Mouse (Mus musculus): Measurements from ENCODE around the gene Cadps2.

Gene Cadps2

DNA sequence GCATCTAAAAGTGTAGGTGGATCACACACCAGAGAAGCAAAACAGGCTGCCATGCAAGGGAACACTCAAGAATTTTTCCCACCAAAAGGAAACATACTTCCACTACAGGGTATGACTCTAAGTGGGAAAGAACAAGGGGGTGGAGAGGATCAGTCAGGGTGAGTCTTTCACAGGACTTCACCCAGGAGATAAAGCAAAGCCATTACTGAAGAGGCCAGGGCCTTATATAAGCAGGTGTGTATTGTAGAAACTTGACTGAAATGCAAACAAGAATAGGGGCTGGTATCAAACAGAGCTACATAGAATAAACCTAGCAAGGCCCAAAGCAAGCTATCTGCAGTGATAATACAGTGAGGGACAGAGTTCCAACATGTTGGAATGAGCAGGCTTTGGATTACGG lies 271.6 kb downstream of the Cadps2 start:
- DNase-seq (ENCODE audit: low spot score) = no peak

DNA sequence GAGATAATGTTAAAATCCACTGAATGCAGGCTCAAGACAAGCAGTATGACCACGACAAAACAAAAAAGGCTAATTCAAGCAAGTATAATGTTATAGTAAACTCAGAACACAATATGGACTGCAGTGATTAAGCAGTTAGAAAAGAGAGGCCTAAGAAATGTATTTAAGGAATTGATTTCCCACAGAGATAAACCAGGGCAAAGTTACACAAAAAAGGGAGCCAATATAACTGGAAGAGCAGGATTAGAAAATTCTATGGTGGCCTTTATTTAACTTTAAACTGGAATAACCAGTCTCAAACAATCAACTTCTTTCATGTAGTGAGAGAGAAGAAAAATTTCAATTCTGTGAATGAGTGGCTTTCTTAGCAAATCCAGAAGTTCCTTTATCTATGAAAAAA lies 289.3 kb downstream of the Cadps2 start:
- no peak for DNase-seq (ENCODE audit: low spot score)

DNA sequence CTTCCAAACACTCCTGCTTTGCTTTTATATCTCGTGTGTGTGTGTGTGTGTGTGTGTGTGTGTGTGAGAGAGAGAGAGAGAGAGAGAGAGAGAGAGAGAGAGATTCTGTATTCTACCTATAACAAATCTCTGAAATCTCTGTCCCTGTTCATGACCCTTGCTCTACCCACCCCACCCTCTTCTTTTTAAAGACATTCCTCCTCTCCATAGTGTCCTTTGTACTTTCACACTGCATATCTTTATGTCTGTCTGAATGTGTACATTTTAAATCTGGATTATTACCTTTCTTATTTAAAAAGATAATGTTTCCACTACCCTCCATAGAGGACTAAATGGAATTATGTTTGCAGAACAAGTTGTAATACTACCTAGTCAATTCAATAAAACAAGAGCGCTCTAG lies 315.5 kb downstream of the Cadps2 start:
- DNase-seq (ENCODE audit: low spot score) = no peak

DNA sequence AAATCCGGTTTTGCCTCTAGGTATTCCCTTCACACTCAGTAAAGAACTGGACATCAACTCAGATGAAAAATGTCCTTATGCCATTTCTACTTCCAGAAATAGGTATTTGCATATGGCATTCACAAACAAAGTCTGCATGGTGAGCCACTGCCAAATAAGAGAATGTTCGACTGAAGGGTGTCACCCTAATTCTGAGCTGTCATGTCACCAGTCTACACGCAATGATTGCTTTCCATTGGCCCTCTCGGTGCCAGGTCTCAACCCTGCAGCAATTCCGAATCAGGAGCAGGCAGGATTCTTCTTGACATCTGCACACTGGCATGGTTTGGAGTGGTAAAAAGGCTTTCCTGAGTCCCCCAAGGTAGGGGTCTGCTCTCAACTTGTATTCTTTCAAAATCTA lies 316.7 kb downstream of the Cadps2 start:
- no peak for DNase-seq (ENCODE audit: low spot score)

DNA sequence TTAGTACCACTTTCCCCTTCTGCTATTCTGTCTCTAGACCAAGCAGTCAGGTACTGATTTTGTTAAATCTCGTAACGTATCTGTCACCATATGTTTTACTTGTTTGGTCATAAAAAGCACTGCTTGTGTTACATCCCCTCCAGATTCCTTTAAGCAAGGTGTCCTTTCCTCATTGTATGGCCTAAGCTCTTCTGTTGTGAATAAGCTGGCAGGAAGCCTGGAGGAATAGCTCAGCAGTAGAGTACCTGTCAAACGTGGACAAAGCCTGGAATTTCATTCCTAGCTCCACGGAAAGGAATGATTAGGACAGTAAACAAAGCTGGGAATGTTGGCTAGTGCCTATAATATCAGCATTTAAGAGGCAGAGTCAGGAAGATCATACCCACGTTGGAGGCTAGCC lies 340.6 kb downstream of the Cadps2 start:
- no peak for DNase-seq (ENCODE audit: low spot score)

DNA sequence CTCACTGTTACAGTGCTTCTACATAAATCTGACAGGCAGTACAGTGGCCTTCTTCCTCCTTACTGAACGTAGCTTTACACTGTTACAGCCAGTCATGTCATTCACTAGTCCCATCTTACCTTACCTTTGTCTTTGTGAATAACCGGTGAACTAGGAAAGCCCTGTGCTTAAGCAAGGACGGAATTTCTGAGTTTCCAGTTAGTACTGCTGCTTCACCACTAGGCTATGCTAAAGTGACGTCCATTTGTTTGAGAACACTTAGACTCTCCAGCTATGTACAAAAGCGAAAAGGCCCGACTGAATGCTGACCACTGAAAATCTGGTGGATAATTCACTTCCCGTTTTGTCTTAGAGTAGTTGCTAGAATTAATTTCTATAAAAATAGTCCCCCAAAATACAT lies 347.4 kb downstream of the Cadps2 start:
- no peak for DNase-seq (ENCODE audit: low spot score)

DNA sequence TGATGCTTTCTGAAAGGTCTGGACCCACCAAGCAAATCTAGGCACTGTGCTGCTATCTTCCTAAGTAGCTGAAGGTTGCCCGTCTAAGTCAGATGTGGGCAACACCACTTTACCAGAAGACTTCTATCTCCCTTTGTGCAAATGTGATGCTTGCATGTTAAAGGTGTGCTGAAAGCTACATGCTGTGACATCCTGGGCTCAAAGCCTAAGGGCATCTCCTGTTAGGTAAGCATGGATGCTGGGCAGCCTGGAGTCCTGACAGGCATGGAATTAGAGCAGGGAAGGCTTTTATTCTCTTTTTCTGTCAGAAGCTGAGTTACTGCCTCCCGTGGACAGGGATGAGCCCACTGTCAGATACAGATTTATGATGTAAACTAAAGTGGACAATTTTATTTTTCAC lies 348.8 kb downstream of the Cadps2 start:
- DNase-seq (ENCODE audit: low spot score) = no peak

DNA sequence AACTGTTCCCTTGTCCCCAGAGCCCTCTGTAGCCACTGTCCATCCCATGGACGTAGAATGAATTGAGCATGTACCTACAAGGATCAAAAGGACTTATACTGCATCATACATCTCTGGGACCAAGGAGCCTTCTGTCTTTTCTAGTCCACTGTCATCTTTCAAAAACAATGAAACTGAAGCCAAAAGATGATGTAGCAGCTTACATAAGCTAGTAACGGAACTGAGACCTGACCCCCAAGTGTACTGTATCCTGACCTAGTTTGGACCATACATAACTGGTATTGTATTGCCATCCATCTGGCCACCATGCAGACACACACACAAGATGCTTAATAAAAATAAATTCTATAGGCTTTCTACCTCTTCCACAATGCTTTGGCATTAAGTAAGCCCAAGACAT lies 350.2 kb downstream of the Cadps2 start:
- no peak for DNase-seq (ENCODE audit: low spot score)

DNA sequence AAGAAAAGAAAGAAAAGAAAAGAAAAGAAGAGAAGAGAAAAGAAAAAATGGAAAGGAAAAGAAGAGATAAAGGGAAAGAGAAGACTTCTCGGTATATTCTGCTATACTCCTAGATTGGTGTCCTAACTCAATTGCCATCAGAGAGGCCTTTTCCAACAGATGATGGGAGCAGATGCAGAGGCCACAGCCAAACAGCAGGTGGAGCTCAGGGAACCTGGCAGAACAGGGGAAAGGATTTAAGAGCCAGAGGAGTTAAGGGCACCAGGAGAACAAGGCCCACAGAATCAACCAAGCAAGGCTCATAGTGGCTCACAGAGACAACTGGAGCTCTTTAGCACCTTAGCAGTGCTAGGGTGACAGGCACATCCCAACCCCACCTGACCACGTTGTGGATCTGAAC lies 366.5 kb downstream of the Cadps2 start:
- DNase-seq (ENCODE audit: low spot score) = no peak

DNA sequence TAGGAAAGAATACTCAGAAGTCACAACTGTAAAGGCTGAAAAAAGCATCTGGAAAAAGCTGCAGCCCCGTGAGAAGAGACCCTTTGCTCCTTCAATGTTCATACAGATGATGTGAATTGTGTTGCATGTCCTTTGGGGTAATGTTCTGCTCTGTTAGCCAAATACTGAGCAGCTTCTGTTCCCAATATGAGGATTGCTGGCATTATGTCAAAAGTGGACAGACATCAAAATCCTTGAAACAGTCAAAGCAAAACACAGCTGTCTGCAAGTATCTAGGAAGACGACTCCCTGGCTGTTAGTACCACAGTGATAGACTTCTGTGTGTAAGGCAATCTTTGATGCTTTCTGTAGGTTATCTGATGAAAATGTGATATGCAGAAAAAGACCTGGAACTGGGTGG lies 367.4 kb downstream of the Cadps2 start:
- no peak for DNase-seq (ENCODE audit: low spot score)

DNA sequence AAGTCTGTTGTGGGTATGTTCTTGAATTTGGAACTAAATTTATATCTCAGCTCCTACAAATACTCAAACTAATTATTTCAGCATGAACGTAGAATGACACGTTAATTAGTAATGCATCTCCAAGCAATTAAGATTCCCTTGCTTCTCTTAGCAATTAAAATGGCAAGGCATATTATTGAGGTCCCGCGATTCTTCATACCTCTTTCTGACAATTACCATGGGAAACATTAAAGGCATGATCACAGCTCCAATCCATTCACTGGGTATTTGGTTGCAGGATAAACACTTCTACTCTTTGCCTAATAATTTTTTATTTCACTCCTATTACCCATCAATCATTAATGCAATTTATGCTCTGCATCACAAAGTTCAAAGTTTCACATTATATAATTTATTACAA lies 371.3 kb downstream of the Cadps2 start:
- DNase-seq (ENCODE audit: low spot score) = no peak

DNA sequence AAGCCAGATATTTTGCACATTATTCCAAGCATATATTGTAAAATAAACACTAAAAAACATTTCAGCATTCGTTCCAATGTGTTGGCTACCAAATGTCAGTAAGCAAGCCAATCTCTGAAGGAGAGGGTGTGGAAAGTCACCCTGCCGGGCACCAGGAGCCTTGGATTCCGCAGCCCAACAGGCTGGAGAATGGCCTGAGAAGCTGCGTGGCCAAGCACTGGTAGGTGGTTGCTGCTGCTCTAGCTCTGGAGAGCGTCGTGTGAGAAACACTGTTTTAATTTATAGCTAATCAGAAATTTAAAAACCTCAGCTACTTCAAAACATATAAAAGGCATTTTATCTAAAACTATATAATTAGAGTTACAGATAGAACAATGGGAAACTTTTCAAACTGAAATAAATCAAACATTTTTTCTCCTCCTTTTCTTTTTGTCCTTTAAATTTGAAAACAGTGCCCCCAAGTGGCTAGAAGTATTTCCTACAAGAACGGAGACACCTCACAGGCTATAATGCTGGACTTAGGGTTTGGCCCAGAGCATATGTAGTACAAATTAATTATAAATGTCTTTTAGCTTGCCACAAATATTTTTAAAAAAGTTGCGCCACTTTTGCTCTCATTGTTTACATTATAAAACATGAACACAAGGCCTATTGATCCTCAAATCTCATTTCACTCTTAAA lies 376.5 kb downstream of the Cadps2 start:
- DNase-seq (ENCODE audit: low spot score) = no peak

DNA sequence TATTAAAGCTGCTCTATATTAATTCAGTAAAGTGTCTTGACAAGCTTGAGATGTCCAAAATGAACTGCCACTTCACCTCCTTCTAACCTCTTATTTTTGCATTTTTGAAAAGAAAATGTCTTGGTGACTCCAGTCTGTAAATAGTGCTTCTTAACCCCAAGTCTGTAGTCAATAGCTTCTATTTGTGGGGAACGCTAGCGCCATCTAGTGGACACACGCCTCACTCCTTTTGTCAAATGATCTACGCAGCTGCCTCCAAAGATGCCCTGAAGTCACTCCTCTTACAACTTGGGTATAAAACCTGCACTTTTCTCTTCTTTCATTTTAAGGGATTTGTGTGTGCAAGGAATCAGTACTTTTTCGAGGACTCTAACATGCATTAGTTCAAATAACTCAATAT lies 381.5 kb downstream of the Cadps2 start:
- peak; percentile 10 for DNase-seq (ENCODE audit: low spot score)

DNA sequence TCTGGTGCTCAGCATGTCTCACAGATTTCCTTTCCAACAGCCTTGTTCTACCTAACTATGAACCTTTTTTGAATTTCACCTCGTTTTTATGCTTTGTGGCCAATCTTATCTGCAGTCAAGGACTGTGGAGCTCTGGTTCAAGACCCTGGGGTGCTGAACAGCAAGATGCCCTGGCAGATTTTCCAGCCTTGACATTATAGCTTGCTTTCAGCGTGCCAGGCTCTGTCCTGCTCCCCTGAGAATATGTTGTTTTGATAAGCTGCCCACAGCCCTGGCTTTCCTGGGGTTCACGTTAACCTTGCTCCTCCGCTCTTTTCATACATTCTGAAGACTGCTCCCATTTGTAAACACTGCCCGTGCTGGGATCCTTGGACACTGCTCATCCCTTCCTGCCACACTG lies 385.3 kb downstream of the Cadps2 start:
- no peak for DNase-seq (ENCODE audit: low spot score)

DNA sequence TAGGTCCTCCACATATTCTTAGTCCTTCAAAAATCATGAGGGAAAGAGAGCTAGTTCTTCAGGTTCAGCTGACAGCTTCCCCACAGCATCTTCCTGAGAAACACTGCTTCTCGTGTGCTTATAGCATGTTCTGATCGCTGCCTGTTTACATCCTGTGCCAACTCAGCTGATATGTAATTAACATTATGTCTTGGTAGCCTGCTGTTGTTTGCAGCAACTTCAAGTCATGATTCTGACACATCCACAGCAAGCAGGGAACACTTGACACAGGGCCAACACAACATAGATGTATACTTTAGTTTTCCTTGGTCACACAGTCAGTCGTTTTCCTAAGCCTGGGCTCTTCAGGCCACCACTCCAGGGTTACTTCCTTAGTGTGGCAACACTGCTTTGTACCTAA lies 399.3 kb downstream of the Cadps2 start:
- no peak for DNase-seq (ENCODE audit: low spot score)

DNA sequence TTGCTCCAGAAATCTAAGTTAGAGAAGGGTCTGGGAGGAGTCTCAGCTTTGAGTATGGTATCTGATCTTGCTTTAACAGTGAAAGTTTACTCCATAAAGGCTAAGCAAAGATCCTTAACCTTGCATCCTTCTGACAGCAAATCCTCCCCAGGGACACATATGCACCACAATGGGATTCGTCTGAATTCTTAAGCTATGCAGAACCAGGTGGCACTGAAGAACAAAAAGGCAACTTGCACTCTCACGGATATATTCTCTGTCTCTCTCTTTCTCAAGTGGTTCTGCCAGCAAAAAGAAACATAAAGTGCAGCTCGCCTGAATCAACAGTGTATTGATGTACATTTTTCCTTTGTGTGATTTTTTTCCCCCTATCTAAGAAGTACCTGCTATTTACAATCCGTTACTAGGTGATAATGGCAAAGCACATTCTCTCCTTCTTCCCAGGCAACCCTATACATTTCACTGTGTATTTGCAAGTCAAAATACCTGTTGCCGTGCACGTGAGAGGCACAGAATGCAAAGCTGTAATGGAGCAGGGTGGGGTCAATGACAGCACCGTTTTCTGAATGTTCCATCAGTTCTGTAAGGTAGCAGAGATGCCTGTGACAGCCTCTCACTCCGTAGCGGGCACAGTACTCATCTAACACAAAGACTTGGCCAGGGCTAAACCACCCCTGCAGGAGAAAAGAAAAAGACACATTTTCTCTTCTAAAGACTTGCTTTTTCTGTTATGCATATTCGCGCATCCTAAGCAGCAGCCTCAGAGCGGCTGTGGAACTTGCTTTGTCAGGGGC lies 428.8 kb downstream of the Cadps2 start:
- no peak for DNase-seq (ENCODE audit: low spot score)

DNA sequence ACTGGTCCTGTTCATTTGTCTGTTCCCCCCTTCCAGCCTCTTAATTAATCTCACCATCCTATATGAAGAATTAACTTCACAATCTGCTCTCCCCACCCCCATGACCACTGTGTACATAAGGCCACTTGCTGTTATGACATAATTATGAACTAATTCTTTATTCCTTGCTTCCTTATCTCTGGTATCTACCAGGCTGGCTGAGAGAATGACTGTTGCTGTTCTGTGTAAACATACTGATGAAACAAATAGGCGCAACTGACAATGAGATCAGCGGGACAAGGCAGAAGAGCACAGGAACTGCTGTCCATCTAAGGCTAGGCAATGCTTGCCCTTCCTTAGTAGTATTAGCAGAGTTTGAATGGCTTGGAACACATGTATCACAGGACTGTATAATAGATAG lies 445.1 kb downstream of the Cadps2 start:
- no peak for DNase-seq (ENCODE audit: low spot score)

DNA sequence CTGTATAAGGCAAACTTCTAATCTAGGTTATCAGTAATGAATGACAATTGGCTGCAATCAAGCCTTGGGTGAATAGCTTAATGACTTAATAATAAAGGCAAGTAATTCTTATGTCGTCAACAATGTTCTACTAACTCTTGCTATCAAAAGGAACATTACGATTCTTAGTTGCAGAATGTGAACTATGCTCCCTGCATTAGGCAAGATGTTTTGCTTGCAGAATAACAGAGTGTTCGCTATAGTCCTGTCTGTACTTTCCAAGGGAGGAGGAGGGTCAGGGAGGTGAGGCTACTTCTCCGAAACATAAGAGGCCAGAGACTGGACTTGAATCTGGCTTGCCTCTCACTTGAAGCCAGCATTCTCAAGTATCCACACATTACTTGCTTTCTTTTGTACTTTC lies 446.5 kb downstream of the Cadps2 start:
- DNase-seq (ENCODE audit: low spot score) = no peak

DNA sequence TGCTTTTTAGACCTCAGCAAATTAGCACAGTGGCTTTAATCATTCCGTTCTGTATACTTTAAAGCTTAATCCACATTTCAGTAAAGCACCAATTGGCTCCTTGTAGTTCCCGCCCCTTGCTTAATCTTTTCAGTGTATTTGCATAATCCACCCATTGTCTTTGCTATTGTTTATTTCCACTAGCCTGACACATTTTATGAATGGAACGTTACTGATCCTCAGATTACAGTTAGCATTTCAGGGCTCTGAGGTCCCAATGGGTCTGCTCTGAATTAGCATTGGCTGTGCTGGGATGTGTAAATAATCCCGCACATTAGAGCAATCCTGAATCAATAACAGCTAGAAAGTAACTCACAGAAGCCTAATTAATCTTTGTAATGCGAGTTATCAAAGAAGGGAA lies 452.5 kb downstream of the Cadps2 start:
- no peak for DNase-seq (ENCODE audit: low spot score)

DNA sequence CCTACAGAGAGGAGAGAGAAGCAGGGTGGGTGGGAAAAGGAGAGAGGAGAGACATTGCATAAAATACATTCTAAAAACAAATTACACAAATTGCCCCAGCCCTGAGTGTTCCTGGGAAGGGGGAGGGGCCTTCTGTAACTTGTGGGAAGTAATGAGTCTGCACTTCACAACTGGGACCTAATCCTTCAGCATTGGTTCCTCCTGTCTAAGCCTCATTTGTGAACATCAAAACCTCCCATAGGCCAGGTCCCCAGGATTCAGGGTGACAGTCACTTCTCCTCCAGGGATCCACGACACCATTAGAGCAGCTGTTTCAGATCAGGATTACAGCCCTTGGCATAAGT lies 456.2 kb downstream of the Cadps2 start:
- no peak for DNase-seq (ENCODE audit: low spot score)

DNA sequence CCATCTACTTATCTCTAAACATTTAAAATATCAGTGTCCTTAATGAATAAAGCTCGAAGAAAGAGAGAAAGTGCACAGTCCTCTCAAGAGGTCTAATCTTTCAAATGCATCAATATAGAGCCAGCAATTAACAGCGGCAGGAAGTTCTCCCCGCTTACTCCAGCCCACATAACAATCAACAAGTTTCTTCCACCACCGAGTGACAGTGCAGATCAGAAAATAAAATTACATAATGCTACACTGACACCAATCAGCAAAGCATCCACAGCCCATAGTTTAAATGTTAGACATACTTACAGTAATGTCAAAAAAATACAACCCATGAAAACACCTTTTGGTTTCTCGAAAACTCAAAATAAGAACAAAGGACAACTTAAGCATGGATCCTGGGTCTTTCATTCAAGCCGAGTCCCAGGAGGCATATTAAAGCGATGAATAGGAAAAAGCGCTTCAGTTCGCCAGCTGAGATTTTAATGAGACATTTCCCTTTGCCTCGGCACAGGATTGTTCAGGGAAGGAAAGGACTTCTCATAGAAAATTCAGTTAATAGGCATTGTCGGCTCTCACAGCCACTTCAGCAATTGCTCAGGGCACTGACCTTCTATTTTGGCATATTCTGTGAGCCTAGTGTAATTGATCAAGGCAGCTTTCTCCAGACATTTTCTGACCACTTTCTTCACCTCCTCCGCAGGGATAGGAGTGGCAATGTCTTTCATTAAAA lies 456.8 kb downstream of the Cadps2 start:
- DNase-seq (ENCODE audit: low spot score) = no peak

DNA sequence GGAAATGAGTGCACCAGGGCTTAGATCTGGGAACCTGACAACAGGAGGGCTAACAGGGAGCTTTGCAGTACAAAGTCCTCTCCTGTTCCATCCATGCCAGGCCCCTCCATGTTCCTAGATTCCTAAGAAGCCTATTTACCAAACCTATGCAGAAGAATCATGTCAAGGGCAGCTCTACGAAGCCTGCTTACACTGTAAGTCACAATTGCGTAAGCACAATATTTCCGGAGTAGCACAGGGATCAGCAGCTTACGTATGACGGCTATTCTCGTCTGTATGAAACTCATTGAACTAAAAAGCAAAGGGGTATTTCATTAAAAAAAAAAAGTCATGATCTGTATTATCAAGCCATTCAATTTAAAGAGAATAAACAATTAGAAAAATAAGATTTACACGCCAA lies 462.9 kb downstream of the Cadps2 start:
- no peak for DNase-seq (ENCODE audit: low spot score)

DNA sequence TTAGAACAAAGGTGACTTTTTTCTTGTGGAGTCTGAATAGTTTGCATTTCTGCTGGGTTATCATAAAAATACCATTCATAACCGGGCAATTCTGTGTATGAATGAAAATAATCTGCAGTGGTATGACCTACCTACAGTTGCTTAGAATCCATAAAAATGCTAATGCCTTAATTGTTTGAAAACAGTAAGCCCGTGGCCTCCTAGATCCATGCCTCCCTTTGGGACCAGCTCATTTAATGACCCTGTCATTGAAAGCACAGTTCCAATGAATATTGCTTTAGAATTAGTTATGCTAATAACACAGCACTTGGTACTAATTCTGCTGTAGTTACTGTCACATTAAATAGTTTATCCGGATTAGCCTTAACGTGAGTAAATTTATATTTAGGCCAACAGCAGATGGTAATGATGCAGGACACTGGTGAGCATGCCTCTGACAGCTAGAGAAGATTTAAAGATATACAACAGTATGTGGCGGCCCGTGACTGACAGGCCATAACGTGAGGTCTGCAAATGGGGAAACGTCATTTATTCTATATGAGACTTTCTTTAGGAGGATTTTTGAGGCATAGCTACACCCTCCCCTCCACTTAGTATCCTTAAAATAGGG lies 477.3 kb downstream of the Cadps2 start:
- DNase-seq (ENCODE audit: low spot score) = no peak

Data from ovary, postnatal 10 days (tissue).